Mouse (Mus musculus) spleen, embryonic (tissue): Measurements from ENCODE around the gene Trappc6a.

Experiments
- CTCF ChIA-PET: fragments of 350-600 bp; sonication (Branson Sonifier 250); formaldehyde crosslinking; loops from one replicate; lab custom pipeline; 2022; lab: Charles Lee

Gene Trappc6a

DNA sequence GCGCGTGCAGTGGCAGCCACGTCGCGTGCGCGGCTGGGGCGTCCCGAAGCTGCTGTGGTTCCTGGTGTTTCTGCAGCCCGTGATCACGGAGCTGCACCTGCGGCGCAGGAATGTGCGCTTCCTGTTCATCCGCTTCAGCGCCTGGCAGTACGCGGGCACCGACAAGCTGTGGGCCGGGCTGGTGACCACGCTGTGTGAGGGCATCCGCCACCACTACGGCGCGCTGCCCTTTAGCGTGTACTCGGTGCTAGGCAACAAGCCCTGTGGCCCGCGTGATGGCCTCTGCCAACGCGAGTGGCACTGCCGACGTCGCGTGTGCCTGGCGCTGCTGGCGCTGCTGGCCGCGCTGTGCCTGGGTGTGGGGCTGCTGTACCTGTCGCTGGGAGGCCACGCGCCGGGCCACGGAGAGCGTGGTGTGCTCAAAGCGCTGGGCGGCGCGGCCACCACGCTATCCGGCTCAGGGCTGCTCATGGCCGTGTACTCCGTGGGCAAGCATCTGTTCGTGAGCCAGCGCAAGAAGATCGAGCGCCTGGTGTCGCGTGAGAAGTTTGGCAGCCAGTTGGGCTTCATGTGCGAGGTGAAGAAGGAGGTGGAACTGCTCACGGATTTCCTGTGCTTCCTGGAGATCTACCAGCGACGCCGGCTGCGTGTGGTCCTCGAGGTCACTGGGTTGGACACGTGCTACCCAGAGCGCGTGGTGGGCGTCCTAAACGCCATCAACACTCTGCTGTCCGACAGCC lies 15.0 kb downstream of the Trappc6a start:
- CTCF ChIA-PET: interaction anchor here (0.5 kb wide), 1 partner anchor 346 kb away, joined by 5 read pairs; no protein-coding TSS in a partner anchor

DNA sequence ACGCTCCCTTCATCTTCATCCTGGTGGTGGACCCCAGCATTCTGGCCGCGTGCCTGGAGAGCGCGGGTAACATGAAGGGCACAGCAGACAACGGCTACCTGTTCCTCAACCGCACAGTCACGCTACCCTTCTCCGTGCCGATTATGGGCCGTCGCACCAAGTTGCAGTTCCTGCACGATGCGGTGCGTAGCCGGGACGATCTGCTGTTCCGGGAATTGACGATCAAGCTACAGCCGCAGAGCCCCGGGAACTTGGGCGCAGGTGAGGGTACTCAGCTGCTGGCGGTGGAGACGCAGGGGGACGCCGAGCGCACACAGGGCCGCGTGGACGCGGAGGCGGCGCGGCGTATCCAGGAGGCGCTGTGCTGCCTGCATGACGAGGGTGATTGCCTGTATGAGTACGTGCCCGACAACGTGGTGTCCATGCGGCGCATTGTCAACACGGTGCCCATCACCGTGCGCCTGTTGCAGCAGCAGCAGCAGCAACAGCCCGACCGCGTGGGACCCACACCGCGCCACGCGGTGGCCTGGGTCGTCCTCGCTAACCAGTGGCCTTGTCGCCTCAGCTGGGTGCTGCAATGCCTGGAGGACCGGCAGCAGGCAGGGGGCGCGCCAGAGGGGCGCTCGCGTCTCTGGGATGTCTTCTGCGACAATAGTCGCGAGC lies 15.7 kb downstream of the Trappc6a start:
- CTCF ChIA-PET: no interaction called here

DNA sequence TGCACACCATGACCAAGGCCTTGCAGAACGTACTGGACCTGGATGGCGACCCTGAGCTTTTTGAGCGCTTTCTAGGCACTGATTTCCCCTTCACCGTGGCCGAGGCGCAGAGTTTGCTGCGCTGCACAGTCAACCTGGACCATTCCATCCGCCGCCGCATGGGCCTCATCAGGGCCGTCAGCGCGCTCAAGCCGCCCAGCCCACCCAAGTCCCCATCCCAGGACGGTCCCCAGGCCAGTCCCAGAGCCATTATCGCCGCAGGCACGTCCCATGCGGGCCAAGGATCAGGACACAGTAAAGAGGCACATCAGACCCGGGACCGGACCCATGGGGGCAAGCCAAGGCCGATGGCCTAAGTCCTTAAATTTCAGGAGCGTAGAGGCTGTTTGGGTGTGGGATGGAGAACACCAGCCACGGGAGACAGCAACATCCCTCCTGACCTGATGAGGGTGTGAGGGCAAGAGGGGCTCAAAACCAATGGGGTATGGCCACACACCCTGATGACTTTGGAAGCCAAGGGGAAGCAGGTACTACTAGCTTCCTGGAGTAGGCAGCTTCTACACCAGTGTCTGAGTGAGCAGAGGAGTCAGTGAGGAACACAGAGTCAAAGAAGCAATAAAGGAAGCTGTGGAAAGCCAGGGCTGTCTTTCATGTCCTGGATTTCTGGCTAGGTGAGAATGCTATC lies 16.4 kb downstream of the Trappc6a start:
- CTCF ChIA-PET: no interaction called here

DNA sequence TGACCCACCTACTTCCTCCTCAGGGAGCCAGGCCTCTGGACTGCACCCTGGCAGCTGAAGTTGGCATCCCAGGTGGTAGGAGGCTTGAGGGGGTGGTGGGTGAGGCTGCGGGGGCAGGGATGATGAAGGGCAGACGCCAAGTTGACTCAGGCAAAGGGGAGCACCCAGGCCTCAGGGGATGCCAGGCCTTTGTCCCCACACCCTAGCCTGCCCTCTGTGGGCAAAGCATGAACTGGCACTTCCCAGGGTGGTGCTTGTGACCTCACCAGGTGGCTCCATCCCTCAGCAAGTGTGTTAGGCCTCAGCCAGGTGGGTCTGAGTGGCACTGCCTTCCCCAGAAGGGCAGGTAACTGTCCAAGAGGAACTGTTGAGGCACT lies 16.9 kb downstream of the Trappc6a start:
- CTCF ChIA-PET: no interaction called here

DNA sequence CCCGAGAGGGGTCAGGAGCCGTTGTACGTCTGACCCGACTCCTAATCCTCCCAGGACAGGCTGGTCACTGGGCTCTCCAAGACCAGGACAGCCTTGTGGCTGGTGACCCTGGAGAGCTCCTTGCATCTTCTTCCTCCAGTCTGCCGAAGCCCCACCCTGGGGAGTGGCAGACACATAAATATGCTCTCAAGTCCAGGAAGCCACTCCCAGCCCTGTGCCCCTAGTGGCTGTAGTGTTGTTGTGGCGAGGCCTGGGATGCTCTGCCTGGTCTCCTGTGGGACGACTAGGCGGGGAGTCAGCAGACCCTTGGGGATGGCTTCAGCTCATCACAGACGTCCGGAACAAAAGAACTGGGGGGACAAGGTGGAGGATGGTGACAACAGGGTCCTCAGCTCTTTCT lies 22.9 kb downstream of the Trappc6a start:
- CTCF ChIA-PET: no interaction called here

DNA sequence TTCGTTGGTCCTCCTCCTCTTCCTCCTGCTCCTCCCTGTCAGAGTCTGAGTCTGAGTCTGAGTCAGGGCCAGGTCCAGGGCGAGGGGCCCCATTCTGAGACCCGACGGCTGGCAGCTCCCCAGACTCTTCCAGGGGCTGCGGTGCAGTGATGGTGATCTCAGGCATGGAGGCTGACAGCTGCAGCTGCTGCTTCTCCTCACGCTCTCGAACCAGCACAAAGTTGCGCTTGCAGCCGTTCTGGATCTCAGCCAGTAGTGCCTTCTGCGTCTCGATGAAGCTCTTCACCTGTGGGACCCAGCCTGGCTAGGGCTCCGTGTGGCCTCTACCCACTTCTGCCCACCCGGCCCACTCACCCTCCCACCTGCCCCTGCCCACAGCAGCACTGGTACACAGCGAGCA lies 24.0 kb downstream of the Trappc6a start:
- CTCF ChIA-PET: interaction anchor here (0.6 kb wide), 1 partner anchor 359 kb away, joined by 16 read pairs; no protein-coding TSS in a partner anchor

DNA sequence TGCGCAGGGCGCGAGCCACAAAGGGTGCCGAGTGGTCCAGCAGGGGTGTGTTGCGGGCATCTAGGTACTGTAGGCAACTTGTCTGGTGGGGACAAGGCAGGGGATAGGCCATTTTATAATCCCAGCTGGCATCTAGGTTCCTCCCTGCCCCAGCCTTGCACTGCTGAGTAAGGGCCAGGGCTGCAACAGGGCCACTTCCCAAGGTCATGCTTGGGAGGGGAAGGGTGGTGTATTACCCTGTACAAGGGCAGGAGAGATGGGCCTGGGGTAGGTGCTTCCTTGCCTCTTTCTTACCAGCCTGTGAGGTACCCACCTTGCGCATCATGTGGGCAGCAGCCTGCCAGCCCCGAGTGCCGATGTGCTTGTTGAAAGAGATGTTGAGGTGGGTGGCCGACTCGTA lies 26.5 kb downstream of the Trappc6a start:
- CTCF ChIA-PET: no interaction called here

DNA sequence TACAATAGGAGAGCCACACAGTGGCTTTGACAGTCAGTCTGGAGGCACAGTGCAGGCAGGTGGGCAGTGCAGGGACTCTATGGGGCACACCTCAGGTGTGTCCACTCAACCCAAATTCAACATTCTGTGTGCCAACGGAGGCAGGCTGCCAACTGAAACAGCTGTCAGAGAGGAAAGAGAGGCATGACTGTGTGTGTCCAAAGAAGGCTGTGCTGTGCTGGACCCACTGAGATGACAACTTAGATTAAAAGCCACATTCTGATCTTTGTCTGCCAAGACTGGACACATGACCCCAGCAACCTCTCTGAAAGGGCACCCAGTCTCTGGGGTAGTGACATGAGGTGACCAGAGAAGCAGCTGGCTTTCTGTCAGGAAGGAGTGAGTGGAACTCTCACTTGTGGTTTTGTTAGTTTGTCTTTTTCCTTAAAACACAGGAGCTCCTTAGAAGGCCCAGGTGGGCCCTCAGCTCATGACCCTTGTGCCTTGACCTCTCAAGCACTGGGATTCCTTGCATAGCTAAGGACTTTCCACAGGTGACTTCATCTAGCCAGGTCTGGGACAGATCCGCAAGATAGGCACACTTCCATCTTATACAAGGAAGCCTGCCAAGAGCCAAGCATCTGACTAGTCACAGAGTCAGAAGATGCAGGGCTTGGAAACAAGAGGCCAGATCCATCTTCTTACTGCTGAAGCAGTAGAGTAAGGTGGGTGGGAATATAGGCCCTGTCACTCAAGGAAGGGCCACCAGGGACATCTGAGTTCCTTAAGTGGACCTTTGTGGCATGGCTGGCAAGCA lies 32.8 kb downstream of the Trappc6a start:
- CTCF ChIA-PET: no interaction called here

DNA sequence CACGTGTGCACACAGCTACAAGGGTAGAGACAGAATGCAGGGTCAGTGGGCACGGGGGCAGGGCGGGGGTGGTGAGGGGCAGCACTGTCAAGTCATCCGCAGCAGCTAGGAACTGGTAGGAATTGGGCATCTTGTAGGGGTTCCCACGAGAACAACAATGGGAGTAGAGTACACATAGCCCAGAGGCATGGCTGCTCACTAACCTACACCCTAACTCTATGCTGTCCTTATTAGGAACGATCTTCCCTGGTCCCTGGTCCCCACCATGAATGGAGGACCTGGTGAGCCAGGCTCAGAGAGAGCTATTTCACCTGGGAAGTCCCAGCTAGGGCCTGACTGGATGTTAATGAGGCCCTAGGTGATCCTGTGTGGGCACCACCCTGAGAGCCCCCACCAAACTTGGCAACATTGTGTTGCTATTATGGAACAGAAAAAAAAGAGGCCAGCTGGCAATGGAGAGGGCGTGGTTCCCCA lies 33.5 kb downstream of the Trappc6a start:
- CTCF ChIA-PET: no interaction called here

DNA sequence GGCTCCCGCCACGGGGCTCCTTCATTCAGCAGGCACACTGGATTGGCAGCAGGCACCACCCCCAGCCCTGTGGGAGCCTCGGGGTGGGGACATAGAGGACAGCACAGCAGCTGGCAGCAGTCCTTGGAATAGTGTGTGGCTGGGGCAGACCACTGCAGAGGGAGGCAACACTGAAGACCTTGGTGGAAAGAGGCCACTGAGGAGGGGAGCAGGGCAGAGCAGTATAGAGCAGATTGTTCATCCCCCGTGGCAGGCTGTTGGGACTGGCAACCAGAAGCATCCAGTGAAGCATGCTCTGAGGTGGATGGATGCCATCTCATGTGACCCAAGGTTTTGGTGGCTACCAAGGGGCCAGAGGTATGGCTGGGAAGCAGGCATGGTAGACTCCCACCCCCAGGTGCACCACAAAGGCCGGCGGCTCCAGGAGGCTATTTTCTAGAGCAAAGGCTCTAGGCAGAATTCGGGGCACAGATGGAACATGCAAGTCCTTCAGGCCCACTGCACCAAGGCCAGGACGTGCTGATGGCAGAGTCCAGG lies 34.0 kb downstream of the Trappc6a start:
- CTCF ChIA-PET: no interaction called here

DNA sequence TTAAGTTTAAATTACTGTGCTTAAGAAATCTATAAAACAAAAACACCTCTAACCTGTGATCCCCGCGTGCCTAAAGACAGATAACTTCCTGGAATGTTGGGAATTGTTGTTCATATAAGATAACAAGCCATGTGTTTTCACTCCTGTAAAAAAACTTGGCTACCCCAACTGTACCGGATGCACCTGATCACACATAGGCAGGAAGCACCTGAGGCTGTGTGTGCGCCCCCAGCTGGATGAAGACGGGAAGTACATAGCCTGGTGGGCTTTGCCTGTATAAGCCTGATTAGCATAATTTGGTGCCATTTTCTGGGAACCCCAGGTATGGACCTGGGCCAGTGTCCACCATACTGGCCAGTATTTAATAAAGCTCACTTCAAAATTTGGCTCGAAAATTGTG lies 35.4 kb downstream of the Trappc6a start:
- CTCF ChIA-PET: no interaction called here

DNA sequence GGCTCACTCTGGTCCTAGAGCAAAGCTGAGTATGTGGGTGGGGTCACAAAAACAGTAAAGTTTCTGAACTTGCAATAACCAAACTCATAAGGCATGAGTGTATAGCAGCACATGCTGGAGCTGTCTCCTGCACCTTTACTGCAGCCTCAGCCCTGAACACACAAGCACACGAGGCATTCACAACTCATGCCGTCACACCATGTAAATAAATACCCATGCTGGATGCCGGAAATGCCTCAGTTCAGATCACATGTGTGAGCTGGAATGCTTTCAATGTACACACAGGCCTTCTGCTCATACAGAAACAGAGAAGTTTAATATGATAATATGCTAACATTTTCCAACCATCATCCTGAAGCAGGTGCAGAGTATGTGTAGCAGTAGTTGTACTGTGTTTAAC lies 37.8 kb downstream of the Trappc6a start:
- CTCF ChIA-PET: no interaction called here

DNA sequence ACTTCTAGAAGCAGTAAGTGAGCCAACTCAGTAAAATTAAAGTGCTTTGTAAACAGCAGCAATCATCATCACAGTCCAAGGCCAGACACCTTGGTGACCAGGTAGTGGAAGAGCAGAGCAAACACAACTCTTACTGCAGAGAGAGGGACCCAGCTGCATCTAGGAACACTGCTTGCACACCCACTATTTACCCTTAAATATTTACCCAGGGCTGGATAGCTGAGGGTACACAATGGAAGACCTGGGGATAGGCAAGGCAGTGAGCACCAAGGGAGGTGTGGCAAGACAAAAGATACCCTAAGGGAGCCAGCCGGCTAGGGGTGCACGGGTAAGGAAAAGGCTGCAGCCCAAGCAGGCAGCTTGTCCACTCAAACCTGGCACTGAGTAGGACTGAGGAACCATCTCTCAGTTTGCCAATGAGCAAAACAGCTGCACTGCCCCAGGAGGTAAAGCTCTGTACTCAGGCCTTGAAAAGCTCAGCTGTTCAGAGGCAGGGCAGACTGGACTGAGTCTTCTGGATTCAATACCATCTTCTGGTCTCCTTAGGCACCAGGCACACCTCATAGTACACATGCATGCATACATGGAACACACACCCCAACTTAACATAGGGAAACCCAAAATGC lies 39.3 kb downstream of the Trappc6a start:
- CTCF ChIA-PET: no interaction called here

DNA sequence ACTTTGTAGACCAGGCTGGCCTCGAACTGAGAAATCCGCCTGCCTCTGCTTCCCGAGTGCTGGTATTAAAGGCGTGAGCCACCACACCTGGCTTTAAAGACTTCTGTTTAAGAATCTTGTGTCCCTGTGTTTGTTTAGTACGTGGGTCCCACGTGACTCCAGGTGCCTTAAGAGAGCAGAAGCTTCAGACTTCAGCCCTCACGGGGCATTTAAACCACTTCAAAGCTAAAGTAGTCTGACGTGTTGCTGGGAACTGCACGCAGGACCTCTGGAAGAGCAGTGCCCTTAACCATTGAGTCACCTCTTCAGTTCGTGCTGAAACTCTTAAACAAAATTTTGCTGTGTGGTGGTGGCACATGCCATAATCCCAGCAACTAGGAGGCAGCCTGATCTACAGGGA lies 41.2 kb downstream of the Trappc6a start:
- CTCF ChIA-PET: no interaction called here

DNA sequence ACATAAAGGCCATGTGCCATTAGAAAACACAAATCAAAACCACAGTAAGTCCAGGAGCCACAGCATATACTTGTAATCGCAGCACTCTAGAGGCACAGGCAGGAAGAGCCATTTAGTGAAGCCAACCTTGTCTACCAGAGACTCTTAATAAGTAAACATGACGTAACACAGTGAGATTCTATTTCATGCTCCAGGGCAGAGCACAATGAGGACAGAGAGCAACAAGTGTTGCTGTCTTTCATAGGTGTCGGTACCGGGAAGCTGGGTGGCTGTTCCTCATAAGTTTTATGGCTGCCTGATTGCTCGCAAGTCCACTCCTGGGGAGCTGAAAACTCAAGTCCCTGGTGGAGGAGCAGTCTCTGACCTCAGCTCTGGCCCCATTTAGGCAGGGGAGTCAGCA lies 43.4 kb downstream of the Trappc6a start:
- CTCF ChIA-PET: no interaction called here

DNA sequence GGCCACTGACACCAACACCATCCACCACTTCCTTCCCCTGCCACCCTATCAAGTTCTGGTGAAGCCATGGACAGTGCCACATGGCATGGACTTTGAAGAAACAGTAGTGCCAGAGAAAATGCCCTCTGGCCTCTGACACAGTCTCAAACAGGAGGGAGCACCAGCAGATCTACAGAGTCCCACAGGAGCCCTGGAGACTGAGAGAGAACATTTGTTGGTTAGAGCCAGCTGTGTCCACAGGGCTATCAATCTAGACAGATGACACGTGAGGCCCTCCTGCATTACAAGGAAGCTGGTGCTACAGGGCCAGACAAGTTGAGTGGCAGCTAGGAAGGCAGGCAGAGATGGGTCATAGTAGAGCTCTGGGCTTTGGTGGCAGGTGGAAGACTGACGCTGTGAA lies 44.2 kb downstream of the Trappc6a start:
- CTCF ChIA-PET: no interaction called here

DNA sequence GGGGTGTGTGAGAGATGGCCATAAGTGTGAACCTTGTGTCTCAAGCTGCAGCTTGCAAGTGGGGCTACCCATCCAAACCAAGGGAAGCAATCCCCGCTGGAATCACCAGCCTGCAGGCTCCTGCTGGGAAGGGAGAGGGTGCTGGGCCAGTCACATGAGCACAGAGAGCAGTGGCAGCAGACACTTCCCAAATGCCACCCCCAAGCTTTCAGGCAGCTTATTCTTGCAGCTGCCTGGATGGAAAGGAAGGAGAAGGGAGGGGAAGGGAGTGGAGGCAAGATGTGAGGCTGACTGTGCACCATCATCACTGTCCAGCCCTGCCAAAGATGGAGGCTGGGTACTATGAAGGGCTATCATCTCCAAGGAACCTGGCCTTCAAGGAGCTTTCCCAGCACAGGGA lies 46.0 kb downstream of the Trappc6a start:
- CTCF ChIA-PET: no interaction called here

DNA sequence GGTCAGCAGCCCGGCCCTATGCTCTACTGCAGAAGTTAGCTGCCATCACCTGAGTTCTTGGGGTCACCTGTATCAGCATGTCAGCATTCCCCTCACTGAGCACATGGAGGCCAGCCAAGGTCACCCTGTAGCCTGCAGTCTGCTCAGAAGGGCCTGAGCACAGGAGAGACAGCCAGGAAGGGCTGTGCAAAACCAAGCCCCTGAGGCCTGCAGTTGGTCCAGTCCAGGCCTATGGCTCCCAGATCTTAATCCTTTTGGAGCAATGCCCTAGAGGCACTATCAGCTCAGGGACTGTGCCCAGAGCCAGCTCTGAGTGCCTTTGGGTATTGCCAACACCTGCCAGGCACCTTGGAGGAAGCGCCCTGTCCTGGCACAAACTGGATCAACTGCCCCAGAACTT lies 48.9 kb downstream of the Trappc6a start:
- CTCF ChIA-PET: interaction anchor here (0.7 kb wide), 1 partner anchor 210 kb away, joined by 12 read pairs; no protein-coding TSS in a partner anchor

DNA sequence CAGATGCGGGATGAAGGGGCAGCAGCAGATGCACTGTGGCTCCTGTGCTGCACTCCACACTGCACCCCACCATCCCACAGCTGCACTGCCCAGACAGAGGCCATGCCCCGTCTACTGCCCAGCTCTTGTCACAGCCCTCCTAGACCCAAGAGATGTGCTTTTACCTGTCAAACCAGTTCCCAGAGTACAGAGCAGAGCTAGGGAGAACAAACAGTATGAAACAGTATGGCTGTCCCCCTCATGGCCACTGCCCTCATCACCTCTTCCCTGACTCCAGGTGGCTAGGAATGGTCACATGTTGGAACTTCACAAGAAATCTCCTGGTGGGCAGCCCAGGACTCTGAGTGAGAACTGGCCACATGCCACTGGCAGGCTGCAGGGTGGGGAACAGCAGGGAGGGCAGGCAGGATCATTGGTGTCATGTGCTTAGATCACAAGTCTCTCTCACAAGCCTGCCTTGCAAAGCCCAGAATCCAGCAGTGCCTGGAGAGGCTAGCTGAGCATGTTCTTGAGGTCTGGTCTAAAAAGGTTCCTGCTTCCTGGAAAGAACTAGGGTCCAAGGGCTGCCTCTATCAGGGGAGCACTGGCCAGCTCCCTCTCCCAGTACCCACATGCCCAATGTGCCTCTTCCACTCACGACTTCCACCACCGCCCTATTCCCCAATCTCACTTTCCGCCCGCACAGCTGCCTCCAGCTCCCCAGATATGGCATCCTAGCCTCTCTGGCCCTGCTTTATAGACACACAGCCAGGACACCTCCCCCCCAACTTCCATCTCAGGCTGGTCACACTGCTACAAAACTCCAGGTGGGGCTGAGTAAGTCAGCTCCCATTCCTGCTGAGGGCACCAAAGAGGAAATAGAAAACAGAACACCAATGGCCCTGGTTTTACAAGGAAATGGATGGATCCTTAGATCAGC lies 50.0 kb downstream of the Trappc6a start:
- CTCF ChIA-PET: interaction anchor here (0.6 to 0.7 kb wide), 2 partner anchors 42 to 211 kb away, joined by 12 to 20 read pairs; no protein-coding TSS in a partner anchor

DNA sequence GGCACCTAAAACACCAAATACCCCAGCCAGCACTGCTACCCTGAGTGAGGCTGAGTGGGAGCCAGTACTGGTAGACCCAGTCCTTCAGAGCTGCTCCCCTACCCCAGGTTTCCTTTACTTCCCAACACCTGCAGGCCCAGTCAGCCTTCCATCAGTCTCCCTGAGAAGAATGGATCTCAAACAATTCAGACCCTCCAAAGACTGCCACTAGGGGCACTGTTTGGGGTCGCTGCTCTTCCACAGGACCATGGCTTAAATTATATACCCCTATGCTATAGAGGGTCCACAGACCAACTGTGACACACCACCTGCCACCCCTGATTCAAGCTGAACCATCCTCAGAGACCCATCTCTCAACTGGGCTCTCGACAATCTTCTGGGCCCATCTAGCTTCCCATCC lies 50.8 kb downstream of the Trappc6a start:
- CTCF ChIA-PET: no interaction called here
